Mouse (Mus musculus) large intestine, adult 2 months (tissue): ENCODE results near the gene Kynu. TPM values are rescaled to one million over a fixed set of nuclear protein-coding genes. Genes with fewer than 3 reads are reported as not detected.

Experiments
- DNase-seq: peaks from one replicate; pipeline ENCODE4 v3.0.0-alpha.2; 2012; ENCODE audit warnings: low read depth, low spot score
- WGBS: fragments of 180-500 bp; shearing (Covaris S2); methylation state at CpG from one replicate; pipeline ENCODE4 v1.1.7; 2018; 5-methylcytosine and 5-hydroxymethylcytosine counted together
- polyA plus RNA-seq: library from polyadenylated mRNA; depleted of rRNA; stranded (reverse); fragments of >200 nt; gene quantifications from 2 replicates; pipeline ENCODE4 v1.2.3, GENCODE M21; 2012; rRNA removed

Kynu gene
- polyA plus RNA-seq, 1 experiment: 1.1 TPM

GRCm38 (mm10) chr2:43631786-43632185 is 76.7 kb downstream of the Kynu start:
- no peak for DNase-seq

GRCm38 (mm10) chr2:43636498-43636897 is 81.4 kb downstream of the Kynu start:
- DNase-seq: no peak

GRCm38 (mm10) chr2:43646962-43647361 is 91.8 kb downstream of the Kynu start:
- WGBS: 78% methylated on average over 2 of the region's 2 CpGs

GRCm38 (mm10) chr2:43669588-43669987 is 114.5 kb downstream of the Kynu start:
- no peak for DNase-seq

More at GRCm38 (mm10) chr2:43646962-43647361, 91.8 kb downstream of the Kynu start:
- DNase-seq: no peak

- 3% methylated on average over 6 of the region's 6 CpGs for WGBS
- DNase-seq: no peak
Measured at GRCm38 (mm10) chr2:43673619-43674018, 118.5 kb downstream of the Kynu start.

- DNase-seq: no peak
- WGBS: 59% methylated on average over 3 of the region's 3 CpGs
Measured at GRCm38 (mm10) chr2:43674098-43674497, 119.0 kb downstream of the Kynu start.

GRCm38 (mm10) chr2:43675277-43675676 is 120.1 kb downstream of the Kynu start:
- no peak for DNase-seq
- 67% methylated on average over 4 of the region's 4 CpGs for WGBS

GRCm38 (mm10) chr2:43690402-43690801 is 135.3 kb downstream of the Kynu start:
- DNase-seq: no peak
- WGBS: 79% methylated on average over 2 of the region's 2 CpGs

GRCm38 (mm10) chr2:43691290-43691689 is 136.2 kb downstream of the Kynu start:
- 85% methylated on average over 2 of the region's 2 CpGs for WGBS

GRCm38 (mm10) chr2:43695635-43696034 is 140.5 kb downstream of the Kynu start:
- no peak for DNase-seq
- WGBS: 67% methylated on average over 3 of the region's 3 CpGs

More at GRCm38 (mm10) chr2:43691290-43691689, 136.2 kb downstream of the Kynu start:
- no peak for DNase-seq

- DNase-seq: no peak
- WGBS: 81% methylated on average over 2 of the region's 2 CpGs
Measured at GRCm38 (mm10) chr2:43712611-43713138, 157.5 kb downstream of the Kynu start.

GRCm38 (mm10) chr2:43722446-43723103 is 167.4 kb downstream of the Kynu start:
- WGBS: 17% methylated on average over 14 of the region's 14 CpGs
- DNase-seq: peak; percentile 29

GRCm38 (mm10) chr2:43723104-43723541 is 168.0 kb downstream of the Kynu start:
- 60% methylated on average over 7 of the region's 7 CpGs for WGBS
- DNase-seq: no peak

GRCm38 (mm10) chr2:43727181-43727580 is 172.1 kb downstream of the Kynu start:
- no peak for DNase-seq
- 62% methylated on average over 5 of the region's 5 CpGs for WGBS

- WGBS: 67% methylated on average over 8 of the region's 8 CpGs
- DNase-seq: no peak
Measured at GRCm38 (mm10) chr2:43727693-43728092, 172.6 kb downstream of the Kynu start.

- 90% methylated on average over 3 of the region's 3 CpGs for WGBS
- DNase-seq: no peak
Measured at GRCm38 (mm10) chr2:43728831-43729230, 173.7 kb downstream of the Kynu start.

Other genes with a start within 250 kb of the Kynu start
- gene Arhgap15, start 193.5 kb downstream of the Kynu start, polyA plus RNA-seq: 0.76 and 1.2 TPM in 2 replicates